Mouse (Mus musculus) hematopoietic stem cell, adult 5-6 weeks (primary cell): Measurements from ENCODE around the gene Gm47959. TPM values are rescaled to one million over a fixed set of nuclear protein-coding genes. Genes with fewer than 3 reads are reported as not detected.
"Not testable (repeated sequence)": the region's sequence is repeated elsewhere in the genome, so short reads cannot be mapped to it uniquely, and the experiment has no call there.

ENCODE experiments used
- ATAC-seq, 2 experiments: fragments of 125-278 bp in 1 of 2; replicated peaks in 1 of 2; 2 replicates each; pipeline ENCODE4 v1.8.0; 2016 to 2017; ENCODE audit warnings: inconsistent platforms in 2 of 2, mild to moderate bottlenecking in 2 of 2, moderate number of reproducible peaks in 2 of 2, low read depth in 1 of 2, moderate TSS enrichment in 1 of 2; ENCODE audit not compliant: low FRiP score in 2 of 2, poor library complexity in 2 of 2, severe bottlenecking in 2 of 2, insufficient read depth in 1 of 2, low TSS enrichment in 1 of 2
- total RNA-seq: library from RNA; stranded (forward); fragments of 172-1452, 232-1000 nt; gene quantifications from 2 replicates; pipeline ENCODE4 v1.2.3, GENCODE M21; 2017

The Gm47959 gene
- not detected in 2 replicates for total RNA-seq

- ATAC-seq, result not testable (repeated sequence)
Measured at GRCm38 (mm10) chr1:83000306-83000705, at the start of gene Gm47959. TSS of gene Gm47959 (plus strand) at chr1:83000548.

DNA sequence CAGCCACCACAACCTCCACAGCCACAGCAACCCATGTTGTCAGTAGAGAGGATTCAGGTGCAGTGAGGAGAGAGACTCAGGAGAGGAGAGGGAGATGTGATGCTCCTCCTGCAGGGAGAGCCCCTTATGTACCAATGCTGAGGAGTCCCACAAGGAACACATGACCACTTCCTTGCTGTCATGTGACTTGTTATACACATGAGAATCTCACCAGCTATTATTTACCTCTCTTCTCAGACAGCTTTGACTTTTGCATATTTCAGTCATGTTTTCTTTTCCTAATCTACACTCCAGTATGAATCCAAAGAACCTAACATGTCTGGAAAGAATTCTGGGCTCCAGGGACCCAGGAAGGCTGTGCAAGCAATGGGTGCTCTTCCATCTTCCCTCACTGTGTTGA, 44.4 kb upstream of the Gm47959 start, which contains the start of gene Gm7544:
Gene Gm7544 (minus strand): TSS at position 101 of the 400 bp plus-strand sequence.
- ATAC-seq, result not testable (repeated sequence)

- no peak for ATAC-seq
Measured at GRCm38 (mm10) chr1:82959870-82960385, 40.4 kb upstream of the Gm47959 start, which contains the start of gene Gm47955. TSS of gene Gm47955 (plus strand) at chr1:82960286.

GRCm38 (mm10) chr1:82966413-82966812, 33.9 kb upstream of the Gm47959 start:
- no peak for ATAC-seq

DNA sequence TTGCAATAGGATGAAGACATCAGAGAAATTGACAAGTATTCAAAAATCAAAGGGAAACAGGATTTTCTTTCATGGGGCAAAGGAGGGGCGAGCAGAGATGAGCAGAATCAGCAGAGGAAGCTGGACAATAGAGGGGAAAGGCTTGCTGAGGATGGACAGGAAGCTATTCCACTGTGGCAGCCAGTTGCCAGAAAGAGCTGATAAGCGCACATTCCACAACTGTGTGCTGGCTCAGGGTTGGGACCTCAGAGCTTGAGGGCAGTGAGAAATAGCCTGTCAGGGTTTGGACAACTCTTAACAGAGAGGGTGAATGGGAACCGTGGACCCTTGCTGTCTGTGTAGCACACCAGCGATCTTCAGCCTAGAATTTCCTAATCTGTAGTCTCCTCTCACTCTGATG, 28.3 kb upstream of the Gm47959 start:
- no peak for ATAC-seq

GRCm38 (mm10) chr1:82973244-82973643, 27.1 kb upstream of the Gm47959 start:
- no peak for ATAC-seq

GRCm38 (mm10) chr1:82973901-82974300, 26.4 kb upstream of the Gm47959 start:
- ATAC-seq, result no peak

- ATAC-seq, result peak in 1 of 2 experiments; percentile 36; a peak in 1 of 4 replicates
Measured at GRCm38 (mm10) chr1:82974342-82974741, 26.0 kb upstream of the Gm47959 start.

- ATAC-seq, result no peak
Measured at GRCm38 (mm10) chr1:82975750-82976149, 24.6 kb upstream of the Gm47959 start.

DNA sequence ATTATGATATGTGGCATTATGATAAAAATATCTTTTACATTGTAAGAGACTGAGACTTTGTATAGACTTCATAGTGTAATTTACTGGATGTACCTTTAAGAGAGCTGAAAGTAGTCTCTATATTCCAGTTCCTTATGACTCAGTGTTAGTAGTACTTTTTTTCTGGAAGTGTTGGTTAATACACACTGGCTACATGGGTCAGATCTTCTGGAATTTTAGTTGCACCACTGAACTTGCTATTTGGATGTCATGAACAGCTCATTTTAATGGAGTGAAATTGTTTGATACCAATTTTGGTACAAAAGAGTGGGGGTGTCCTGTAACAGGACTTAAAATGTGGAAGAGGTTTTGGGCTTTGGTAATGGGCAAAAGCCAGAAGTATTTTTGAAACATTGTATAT, 22.5 kb upstream of the Gm47959 start:
- no peak for ATAC-seq

DNA sequence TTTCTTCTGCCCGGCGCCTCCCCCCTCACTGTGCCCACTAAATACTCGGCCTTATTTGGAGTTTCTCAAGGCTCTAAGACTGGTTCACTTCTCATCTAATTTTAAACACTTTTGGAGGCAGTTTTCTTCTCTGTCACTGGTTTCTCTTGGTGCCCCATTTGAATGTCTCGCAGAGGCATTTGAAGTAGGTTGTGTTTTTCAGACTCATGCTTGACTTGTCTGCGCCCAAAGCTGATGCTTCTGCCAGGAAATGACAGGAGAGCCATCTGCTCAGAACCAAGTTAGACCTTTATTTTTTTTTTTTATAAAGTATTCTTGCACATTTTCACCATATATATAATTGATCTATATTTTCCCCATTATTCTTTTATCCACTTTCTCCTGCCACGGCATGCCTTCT, 13.6 kb upstream of the Gm47959 start:
- no peak for ATAC-seq

GRCm38 (mm10) chr1:82987530-82988198, 12.7 kb upstream of the Gm47959 start:
- ATAC-seq, result peak; percentile 60 to 67; a peak in 3 of 4 replicates

GRCm38 (mm10) chr1:82991062-82991461, 9.3 kb upstream of the Gm47959 start:
- ATAC-seq, result no peak

- ATAC-seq, result no peak
Measured at GRCm38 (mm10) chr1:82991596-82991995, 8.8 kb upstream of the Gm47959 start.

- ATAC-seq, result no peak
Measured at GRCm38 (mm10) chr1:82992093-82992492, 8.3 kb upstream of the Gm47959 start.

- ATAC-seq, result no peak
Measured at GRCm38 (mm10) chr1:82993947-82994346, 6.4 kb upstream of the Gm47959 start.

GRCm38 (mm10) chr1:83006218-83007179, 6.2 kb downstream of the Gm47959 start:
- no peak for ATAC-seq

DNA sequence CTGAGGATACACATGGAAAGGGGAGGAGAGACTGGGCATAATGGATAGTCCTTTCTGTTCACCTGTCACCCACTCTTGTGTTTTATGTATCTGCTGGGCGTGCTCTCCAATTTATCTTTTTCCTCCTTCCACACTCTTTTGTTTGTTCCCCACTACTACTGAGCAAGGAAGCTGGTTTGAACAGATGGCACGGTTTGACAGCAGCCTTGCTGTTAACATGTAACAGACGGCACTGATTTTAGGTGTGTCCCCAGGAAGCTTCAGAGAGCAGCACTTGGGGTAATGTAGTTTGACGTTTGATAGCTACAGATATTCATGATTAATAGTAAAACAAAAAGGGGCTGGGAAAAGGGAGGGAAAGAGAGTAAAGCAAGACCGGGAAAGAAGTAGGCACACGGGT, 7.1 kb downstream of the Gm47959 start:
- ATAC-seq, result no peak
